Mouse (Mus musculus): ENCODE data around the gene Fndc1. TPM values are rescaled to one million over a fixed set of nuclear protein-coding genes. Genes with fewer than 3 reads are reported as not detected.

Gene Fndc1
- total RNA-seq (2023): under 1 TPM in 1 of 2 experiments, not detected in 1; 0.30 TPM

GRCm38 (mm10) chr17:7826819-7827515, at the start of gene Fndc1:
Gene Fndc1, minus strand, starts transcription at chr17:7827302.

Other genes with a start within 250 kb of the Fndc1 start
- 100 to 1,000 TPM; 173 to 176 TPM for gene Tagap, start 98.7 kb upstream of the Fndc1 start, total RNA-seq (2023)
- gene Rsph3a, start 118.3 kb upstream of the Fndc1 start, total RNA-seq (2023): 10 to 100 TPM in 1 of 2 experiments, 1 to 10 TPM in 1; 9.1 to 13.5 TPM